Mouse (Mus musculus) embryonic fibroblast, embryonic 13.5 days (primary cell): ENCODE measurements around the gene Lmbr1l. TPM values are rescaled to one million over a fixed set of nuclear protein-coding genes. Genes with fewer than 3 reads are reported as not detected.
"Not testable (repeated sequence)": the region's sequence is repeated elsewhere in the genome, so short reads cannot be mapped to it uniquely, and the experiment has no call there.

ENCODE experiments used
- H3K27ac ChIP-seq: 2 replicates; pipeline ENCODE4 v1.5.1; 2012; ENCODE audit warnings: low read length, control low read depth, inconsistent platforms; ENCODE audit not compliant: insufficient read depth
- H3K4me1 ChIP-seq: 2 replicates; pipeline ENCODE4 v1.6.1; 2011; ENCODE audit warnings: low read length; ENCODE audit not compliant: control insufficient read depth, insufficient read depth
- H3K4me3 ChIP-seq: 2 replicates; pipeline ENCODE4 v1.5.1; 2011; ENCODE audit warnings: mild to moderate bottlenecking, control low read depth, low read length; ENCODE audit not compliant: insufficient read depth
- CTCF ChIP-seq: IDR thresholded peaks from 2 replicates; pipeline ENCODE4 v1.5.1; 2011; ENCODE audit warnings: mild to moderate bottlenecking, control low read depth, low read length, moderate library complexity, borderline replicate concordance; ENCODE audit not compliant: insufficient read depth
- POLR2A ChIP-seq: IDR thresholded peaks from 2 replicates; pipeline ENCODE4 v1.6.1; 2011; ENCODE audit warnings: low read depth, mild to moderate bottlenecking, control low read depth, low read length, moderate library complexity
- polyA plus RNA-seq: library from polyadenylated mRNA; stranded (reverse); fragments of >200 nt; gene quantifications from 2 replicates; pipeline ENCODE4 v1.2.4, GENCODE M21; 2011; ENCODE audit warnings: low read depth; ENCODE audit not compliant: missing spikeins, insufficient read length

Gene Lmbr1l
- polyA plus RNA-seq, 1 experiment, result 14.7 TPM

DNA sequence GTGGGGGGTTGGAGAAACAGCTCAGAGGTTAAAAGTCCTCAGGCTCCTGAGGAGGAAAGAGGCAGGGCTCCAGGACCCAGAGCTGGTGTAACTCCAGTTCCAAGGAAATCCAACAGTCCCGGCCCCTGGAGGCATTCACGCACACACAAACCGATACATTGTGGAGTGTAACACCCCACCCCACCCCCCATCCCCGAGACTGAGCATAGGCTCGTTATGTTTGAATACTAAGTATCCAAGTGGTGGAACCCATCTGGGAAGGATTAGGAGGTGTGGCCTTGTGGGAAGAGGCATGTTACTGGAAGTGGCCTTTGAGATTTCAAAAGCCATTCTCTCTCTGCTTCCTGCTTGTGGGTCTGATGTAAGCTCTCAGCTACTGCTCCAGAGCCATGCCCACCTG lies 3.5 kb upstream of the Lmbr1l start:
- TF ChIP-seq POLR2A (no peak), CTCF (no peak)
- H3K4me3 ChIP-seq, result no peak overlapping the region
- H3K27ac ChIP-seq, result no peak overlapping the region
- no peaks in the 10 kb centered on the region for H3K4me1 ChIP-seq

DNA sequence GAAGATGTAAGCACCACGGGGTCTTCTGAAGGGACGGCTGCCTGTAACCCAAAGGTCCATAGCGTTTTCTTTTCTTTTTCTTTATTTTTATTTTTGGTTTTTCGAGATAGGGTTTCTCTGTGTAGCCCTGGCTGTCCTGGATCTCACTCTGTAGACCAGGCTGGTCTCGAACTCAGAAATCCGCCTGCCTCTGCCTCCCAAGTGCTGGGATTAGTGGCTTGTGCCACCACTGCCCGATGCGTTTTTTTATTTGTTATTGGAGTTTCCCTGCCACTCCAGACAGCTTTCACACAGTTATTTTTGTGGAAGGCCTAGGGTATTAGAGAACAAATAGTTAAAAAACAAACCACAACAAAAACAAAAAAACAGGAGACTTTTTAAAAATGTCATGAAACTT lies 466 bp upstream of the Lmbr1l start:
- H3K4me1 ChIP-seq, H3K27ac ChIP-seq: not testable (repeated sequence)
- peak overlapping the region; percentile 38 for H3K4me3 ChIP-seq

DNA sequence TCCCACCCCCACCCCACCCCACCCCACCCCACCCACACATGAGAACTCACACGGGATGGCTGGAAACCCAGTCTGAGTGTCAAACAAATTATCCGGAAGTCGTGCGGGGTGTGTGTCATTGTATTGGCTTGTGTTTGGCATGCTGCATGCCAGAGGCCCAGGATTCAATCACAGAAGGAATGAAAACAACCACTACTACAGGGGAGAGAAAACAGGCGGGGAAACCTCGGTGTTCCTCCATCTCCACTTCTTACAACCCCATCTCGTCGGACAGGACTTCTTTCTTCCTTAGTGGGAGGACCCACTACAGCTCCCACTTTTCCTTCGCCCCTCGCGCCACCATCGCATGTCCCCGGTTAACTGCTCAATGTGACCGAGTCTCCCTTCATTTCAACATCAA lies 940 bp downstream of the Lmbr1l start:
- Histone ChIP-seq H3K4me1 (no peaks in the 10 kb centered on the region), H3K27ac (peak overlapping the region; percentile 50), H3K4me3 (peak overlapping the region; percentile 78)
- no peak for TF ChIP-seq POLR2A
- TF ChIP-seq CTCF, result no peak

DNA sequence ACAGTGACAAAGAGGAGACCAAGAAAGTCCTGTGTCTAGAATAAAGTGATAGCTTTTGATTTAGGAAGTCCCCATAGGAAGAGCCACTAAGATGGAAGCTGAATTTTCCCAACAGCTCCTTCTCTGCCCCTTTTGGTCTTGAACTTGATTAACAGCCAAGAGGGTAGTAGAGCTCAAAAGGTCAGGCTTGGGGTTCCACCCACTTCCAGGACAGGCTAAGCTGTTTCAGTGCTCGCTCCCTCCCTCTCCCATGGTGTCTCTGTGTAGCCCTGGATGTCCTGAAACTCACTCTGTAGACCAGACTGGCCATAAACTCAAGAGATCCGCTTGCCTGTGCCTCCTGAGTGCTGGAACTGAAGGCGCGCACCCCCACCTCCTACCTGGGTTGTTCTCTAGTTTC lies 2.0 kb downstream of the Lmbr1l start:
- no peak overlapping the region for H3K27ac ChIP-seq
- H3K4me3 ChIP-seq, result no peak overlapping the region
- TF ChIP-seq POLR2A (no peak), CTCF (no peak)
- H3K4me1 ChIP-seq, result no peaks in the 10 kb centered on the region

DNA sequence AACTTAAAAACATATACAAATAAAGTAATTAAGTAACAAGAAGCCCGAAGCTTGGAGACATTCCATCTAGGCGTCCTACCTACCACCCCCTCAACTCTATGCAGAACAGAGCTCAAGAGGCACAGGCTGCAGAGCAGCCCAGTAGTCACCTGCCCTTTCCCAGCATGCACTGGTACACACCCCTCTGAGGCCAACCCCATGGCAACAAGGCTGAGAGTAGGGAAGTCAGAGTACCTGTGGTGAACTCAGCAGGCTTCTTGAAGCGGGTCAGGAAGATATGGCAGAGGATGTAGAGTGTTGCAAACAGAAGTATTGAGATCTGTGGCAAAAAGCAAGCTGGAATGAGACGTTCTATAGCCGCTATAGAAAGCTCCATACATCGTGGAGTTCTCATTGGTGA lies 3.1 kb downstream of the Lmbr1l start:
- Histone ChIP-seq H3K4me3 (no peak overlapping the region), H3K27ac (no peak overlapping the region), H3K4me1 (no peaks in the 10 kb centered on the region)
- TF ChIP-seq POLR2A (no peak), CTCF (no peak)

DNA sequence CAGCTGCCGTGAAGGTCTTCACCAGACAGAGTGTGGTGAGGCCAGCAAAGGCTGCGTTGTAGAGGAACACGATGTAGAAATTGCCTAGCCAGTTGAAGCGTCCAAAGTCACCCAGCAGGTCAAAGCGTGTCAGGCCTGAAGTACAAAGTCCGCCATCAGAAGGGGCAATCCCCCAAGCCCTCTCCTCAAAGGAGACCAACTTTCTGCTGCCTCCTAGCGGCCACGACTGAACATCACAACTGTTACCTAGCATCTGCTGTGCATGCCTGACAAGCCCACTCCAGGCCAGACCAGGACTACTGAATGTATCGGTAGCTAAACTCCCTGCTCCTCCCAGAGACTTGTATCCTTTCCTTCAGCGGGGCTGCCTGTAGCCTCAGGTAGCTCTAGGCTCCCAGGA lies 13.3 kb downstream of the Lmbr1l start:
- no peaks in the 10 kb centered on the region for H3K4me1 ChIP-seq
- no peak for TF ChIP-seq POLR2A
- TF ChIP-seq CTCF, result peak; percentile 74; the same call in 1 of the 2 replicates
- no peak overlapping the region for H3K4me3 ChIP-seq
- no peak overlapping the region for H3K27ac ChIP-seq

DNA sequence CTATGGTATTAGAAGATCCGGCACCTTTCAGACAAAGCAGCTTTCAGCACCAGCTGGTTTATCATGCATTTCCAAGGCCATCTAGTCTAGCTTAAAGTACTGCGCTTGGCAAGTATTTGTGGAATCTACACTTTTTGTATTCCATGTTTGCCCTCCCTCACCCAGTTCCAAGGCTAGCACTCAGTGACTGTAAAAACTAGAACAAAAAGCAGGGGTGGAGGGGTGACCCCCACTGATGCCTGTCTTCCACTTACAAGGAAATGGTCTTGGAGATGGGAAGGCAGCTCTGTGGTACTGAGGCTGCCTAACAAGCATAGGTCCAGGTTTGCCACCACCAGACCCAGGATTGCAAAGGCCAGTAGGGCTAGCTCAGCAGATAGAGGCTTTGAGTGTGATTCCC lies 15.4 kb downstream of the Lmbr1l start:
- TF ChIP-seq CTCF, result no peak
- no peak for TF ChIP-seq POLR2A
- Histone ChIP-seq H3K4me1 (peaks cover 2% of the 10 kb centered on the region; the same call in 1 of the 2 replicates), H3K27ac (no peak overlapping the region), H3K4me3 (no peak overlapping the region)

DNA sequence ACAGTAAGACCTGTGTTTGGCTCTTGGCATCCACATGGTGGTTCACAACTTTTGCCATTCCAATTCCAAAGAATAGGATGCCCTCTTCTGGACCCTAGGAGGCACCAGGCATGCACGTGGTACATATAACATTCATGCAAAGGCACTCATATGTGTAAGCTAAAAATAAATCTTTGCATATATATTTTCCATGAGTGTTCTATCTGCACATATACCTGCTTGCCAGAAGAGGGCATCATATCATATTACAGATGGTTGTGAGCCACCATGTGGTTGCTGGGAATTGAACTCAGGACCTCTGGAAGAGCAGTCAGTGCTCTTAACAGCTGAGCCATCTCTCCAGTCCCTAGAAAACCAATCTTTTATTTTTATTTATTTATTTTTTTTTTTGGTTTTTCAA lies 16.5 kb downstream of the Lmbr1l start:
- H3K27ac ChIP-seq, result no peak overlapping the region
- no peak for TF ChIP-seq CTCF
- no peak for TF ChIP-seq POLR2A

DNA sequence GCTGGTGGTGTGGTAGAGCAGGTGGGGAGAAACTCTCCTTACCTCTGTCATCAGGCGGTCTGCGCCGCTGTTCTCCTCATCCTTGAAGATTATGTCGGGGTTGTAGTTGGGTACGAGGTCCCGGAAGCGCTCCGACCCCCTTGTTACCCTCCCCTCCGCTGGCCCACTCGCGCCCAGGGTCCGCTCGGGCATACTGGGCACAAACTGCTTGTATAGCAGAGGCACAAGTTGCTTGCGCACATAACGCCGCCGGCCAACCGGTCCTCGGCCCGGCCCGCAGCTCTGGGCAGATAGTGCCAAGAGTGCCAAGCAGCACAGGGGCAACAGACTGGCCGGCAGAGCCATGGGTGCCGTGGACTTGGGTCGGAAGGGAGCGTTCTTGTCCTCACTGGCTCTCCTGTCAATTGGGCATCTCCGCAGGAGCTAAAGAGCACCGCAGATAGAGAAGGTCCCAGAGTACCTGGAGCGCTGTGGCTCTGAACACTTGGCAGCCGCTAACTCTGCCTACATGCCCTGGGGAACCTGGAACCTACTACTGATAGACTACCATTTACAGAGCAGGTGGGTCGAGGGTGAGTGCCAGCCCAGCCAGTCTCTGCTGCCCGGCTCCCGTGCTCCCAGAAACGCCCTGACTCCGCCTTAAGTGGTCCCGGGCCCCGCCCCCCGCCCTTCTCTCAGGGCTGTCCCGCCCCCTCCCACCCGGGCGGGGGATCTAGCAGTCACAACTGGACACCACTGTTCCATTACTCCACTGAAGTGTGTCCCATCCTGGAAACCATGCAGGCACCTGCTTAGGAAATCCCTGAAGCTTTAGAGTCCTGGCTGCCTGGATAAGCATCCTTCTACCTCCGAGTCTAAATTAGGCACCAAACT lies 19.9 kb downstream of the Lmbr1l start, which contains the start of gene Dhh:
Gene Dhh, minus strand, starts transcription at position 613 of the 873 bp plus-strand sequence.
- TF ChIP-seq CTCF, result no peak
- no peak for TF ChIP-seq POLR2A
- peaks cover 4% of the 10 kb centered on the region; the same call in 1 of the 2 replicates for H3K4me1 ChIP-seq
- H3K27ac ChIP-seq, result no peak within 1 kb of the TSS
- H3K4me3 ChIP-seq, result 0 out of 2 replicates have a peak within 1 kb of the TSS, but pooled peaks have one; percentile 5

More for the DNA sequence above, 16.5 kb downstream of the Lmbr1l start:
- H3K4me3 ChIP-seq, result no peak overlapping the region
- peaks cover 4% of the 10 kb centered on the region; the same call in 1 of the 2 replicates for H3K4me1 ChIP-seq

DNA sequence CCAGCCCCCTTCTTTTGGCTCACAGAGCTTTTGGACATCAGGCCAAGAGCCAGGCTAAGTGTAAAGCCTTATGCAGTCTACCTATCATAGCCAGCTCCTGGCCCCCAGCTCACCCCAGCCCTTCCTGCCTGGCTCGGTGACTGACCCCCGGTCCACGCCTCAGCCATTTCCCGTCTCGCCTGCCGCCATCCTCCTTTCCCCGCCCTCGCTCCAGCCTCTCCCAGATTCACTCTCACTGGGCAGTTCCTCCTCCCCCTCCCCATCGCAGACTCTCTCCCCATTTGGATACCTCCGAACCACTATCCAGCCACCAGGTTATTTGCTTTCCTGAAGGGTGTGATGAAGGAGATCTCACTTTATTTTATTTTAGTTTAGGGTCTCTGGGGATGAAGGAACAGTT lies 20.5 kb downstream of the Lmbr1l start:
- TF ChIP-seq CTCF (no peak), POLR2A (no peak)
- Histone ChIP-seq H3K4me1 (peaks cover 4% of the 10 kb centered on the region; the same call in 1 of the 2 replicates), H3K4me3 (no peak overlapping the region), H3K27ac (no peak overlapping the region)
